Mouse (Mus musculus) liver, postnatal 0 days (tissue): Measurements from ENCODE around the gene Gtpbp8. TPM values are rescaled to one million over a fixed set of nuclear protein-coding genes. Genes with fewer than 3 reads are reported as not detected.

Experiments
- ATAC-seq: fragments of 200-750 bp; cut with Nextera tagmentation; 2 replicates; pipeline ENCODE4 v1.8.0; 2017; ENCODE audit warnings: mild to moderate bottlenecking, moderate library complexity
- DNase-seq: peaks from one replicate; pipeline ENCODE4 v3.0.0-alpha.2; 2016
- H3K27ac ChIP-seq: fragments of 300-500 bp; sonication (generic); 2 replicates; pipeline ENCODE4 v1.5.1; 2014; ENCODE audit warnings: antibody characterized with exemption, moderate library complexity, mild to moderate bottlenecking, low read depth
- H3K27me3 ChIP-seq: fragments of 300-500 bp; sonication (generic); 2 replicates; pipeline ENCODE4 v1.6.1; 2014; ENCODE audit warnings: low read length, control low read depth, mixed read lengths; ENCODE audit not compliant: insufficient read depth
- H3K36me3 ChIP-seq: fragments of 300-500 bp; sonication (generic); replicated peaks from 2 replicates; pipeline ENCODE4 v1.6.1; 2014; ENCODE audit warnings: mild to moderate bottlenecking, control low read depth, low read length, moderate library complexity, mixed read lengths; ENCODE audit not compliant: insufficient read depth
- H3K4me1 ChIP-seq: fragments of 300-500 bp; sonication (generic); 2 replicates; pipeline ENCODE4 v1.6.1; 2014; ENCODE audit warnings: antibody characterized with exemption, mild to moderate bottlenecking, control low read depth; ENCODE audit not compliant: insufficient read depth
- H3K4me2 ChIP-seq: fragments of 300-500 bp; sonication (generic); 2 replicates; pipeline ENCODE4 v1.6.1; 2014; ENCODE audit warnings: low read depth, mild to moderate bottlenecking, low read length, moderate library complexity, mixed read lengths
- H3K4me3 ChIP-seq: fragments of 300-500 bp; sonication (generic); 2 replicates; pipeline ENCODE4 v1.5.1; 2014; ENCODE audit warnings: low read depth, low read length
- H3K9ac ChIP-seq: fragments of 300-500 bp; sonication (generic); replicated peaks from 2 replicates; pipeline ENCODE4 v1.6.1; 2014; ENCODE audit warnings: mild to moderate bottlenecking, moderate library complexity
- H3K9me3 ChIP-seq: fragments of 300-500 bp; sonication (generic); 2 replicates; pipeline ENCODE4 v1.6.1; 2016; ENCODE audit warnings: mild to moderate bottlenecking, control low read depth, low read length, mixed read lengths
- CTCF ChIP-seq: sonication (generic); IDR thresholded peaks from 2 replicates; pipeline ENCODE4 v1.5.1; 2016; ENCODE audit warnings: antibody characterized with exemption, low read depth
- EP300 ChIP-seq: IDR thresholded peaks from 2 replicates; pipeline ENCODE4 v1.6.1; 2016; ENCODE audit warnings: antibody characterized with exemption, low read depth, mild to moderate bottlenecking
- WGBS: fragments of 180-500 bp; shearing (Covaris S2); extraction: QIAGEN DNeasy Blood & Tissue Kit; methylation state at CpG from one replicate; pipeline ENCODE4 v1.1.7; 2014; ENCODE audit not compliant: insufficient replicate concordance; 5-methylcytosine and 5-hydroxymethylcytosine counted together
- polyA plus RNA-seq: library from polyadenylated mRNA; unstranded; fragments of >200 nt; fragmentation: Nextera tagmentation; extraction: Ambion mirVana; gene quantifications from 2 replicates; pipeline ENCODE4 v1.2.1, GENCODE M21; 2015

Gene Gtpbp8
- polyA plus RNA-seq, 1 experiment from 2014 or later = 18.4 TPM

DNA sequence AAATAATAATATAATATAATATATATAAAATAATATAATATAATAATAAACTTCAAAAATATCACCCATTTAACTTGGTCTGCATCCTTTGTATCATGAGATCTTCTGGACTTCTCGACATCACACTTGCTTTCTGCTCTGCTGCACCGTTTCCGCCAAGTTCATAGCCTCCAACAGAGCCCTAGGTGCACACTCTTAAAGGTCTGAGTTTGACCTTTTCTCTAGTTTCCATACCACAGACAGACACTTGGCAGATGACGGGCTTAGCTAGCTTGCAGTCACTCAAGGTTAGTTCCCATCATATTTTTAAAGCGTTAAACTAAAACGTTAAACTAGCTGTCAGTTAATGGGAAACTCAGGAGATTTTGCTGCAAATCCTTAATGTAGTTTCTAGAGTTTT lies 28.0 kb upstream of the Gtpbp8 start:
- Histone ChIP-seq H3K27ac (no peak overlapping the region), H3K4me2 (no peak overlapping the region), H3K4me3 (no peak overlapping the region), H3K36me3 (no peaks in the 10 kb centered on the region), H3K9me3 (no peaks in the 10 kb centered on the region), H3K9ac (no peak overlapping the region), H3K4me1 (0 out of 2 replicates have a peak, but pooled peaks cover 5% of the 10 kb centered on the region), H3K27me3 (no peaks in the 10 kb centered on the region)
- DNase-seq = no peak
- WGBS = 83% methylated on average over 6 of the region's 6 CpGs
- no peak for TF ChIP-seq EP300
- TF ChIP-seq CTCF = no peak
- ATAC-seq = no peak

DNA sequence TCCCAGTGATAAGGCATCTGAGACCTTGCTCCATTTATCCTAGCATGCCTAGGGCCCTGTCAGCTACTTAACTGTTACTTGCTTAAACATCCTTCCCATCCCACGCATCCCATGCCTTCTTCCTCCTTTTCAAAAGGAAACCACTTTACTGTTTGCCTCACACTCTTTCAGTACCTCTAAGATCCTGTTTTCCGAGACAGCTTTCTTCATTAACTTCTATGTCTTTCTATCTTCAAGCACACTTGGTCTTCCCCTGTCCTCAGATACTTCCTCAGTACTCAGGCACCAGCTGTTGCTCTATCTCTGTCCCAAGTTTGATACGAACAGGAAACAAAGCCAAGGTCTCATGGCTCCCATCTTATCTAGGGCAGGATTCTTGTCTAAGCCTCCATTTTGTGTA lies 27.5 kb upstream of the Gtpbp8 start:
- no peak for DNase-seq
- H3K9ac ChIP-seq = no peak overlapping the region
- H3K4me3 ChIP-seq = no peak overlapping the region
- no peak for ATAC-seq
- no peaks in the 10 kb centered on the region for H3K9me3 ChIP-seq
- H3K27me3 ChIP-seq = no peaks in the 10 kb centered on the region
- WGBS = 41% methylated on average over 3 of the region's 3 CpGs
- H3K27ac ChIP-seq = no peak overlapping the region
- TF ChIP-seq CTCF (no peak), EP300 (no peak)
- H3K36me3 ChIP-seq = no peaks in the 10 kb centered on the region
- no peak overlapping the region; the same call in 1 of the 2 replicates for H3K4me2 ChIP-seq
- 0 out of 2 replicates have a peak, but pooled peaks cover 5% of the 10 kb centered on the region for H3K4me1 ChIP-seq

DNA sequence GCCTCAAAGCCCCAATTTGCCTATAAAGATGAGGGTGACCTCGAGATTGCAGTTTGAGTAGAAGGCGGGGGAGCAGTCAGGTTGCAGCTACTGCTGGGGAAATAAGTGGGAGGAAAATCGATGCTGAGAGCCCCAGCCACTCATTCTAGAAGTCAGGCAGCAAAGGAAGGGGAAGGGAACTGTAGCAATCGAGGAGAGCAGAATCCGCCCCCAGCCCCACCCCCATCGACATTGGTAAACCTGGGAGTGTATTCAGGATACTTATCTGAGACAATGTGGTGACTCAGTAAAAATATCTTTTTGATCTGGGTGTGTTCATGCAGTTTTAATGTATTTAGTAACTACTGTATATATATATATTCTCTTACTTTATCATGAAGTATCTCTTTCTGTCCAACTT lies 26.4 kb upstream of the Gtpbp8 start:
- H3K4me3 ChIP-seq = no peak overlapping the region
- no peak overlapping the region for H3K4me2 ChIP-seq
- DNase-seq = no peak
- no peak for ATAC-seq
- 43% methylated on average over 6 of the region's 6 CpGs for WGBS
- H3K9me3 ChIP-seq = no peaks in the 10 kb centered on the region
- no peak overlapping the region for H3K9ac ChIP-seq
- H3K36me3 ChIP-seq = no peaks in the 10 kb centered on the region
- TF ChIP-seq CTCF = no peak
- TF ChIP-seq EP300 = no peak
- no peak overlapping the region for H3K27ac ChIP-seq
- H3K4me1 ChIP-seq = 0 out of 2 replicates have a peak, but pooled peaks cover 5% of the 10 kb centered on the region
- no peaks in the 10 kb centered on the region for H3K27me3 ChIP-seq

DNA sequence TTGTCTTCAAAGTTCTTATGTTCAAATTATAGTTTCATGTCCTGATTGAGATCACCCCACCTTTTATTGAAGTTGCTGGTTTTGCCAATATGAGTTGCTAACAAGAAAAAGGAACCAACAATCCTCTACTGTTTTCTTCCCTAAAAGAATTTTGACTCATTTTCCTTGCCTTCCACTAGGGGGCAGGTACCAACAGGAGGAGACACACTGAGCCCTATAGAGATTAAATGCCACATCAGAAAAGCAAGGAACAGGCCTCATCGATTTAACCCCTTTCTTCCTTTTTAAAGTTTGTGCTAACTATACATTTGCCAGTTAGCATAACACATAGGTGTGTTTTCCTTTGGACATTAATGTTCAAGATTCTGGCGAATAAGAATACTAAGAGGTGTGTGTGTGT lies 21.8 kb upstream of the Gtpbp8 start:
- peak overlapping the region; percentile 64 for H3K4me2 ChIP-seq
- H3K4me3 ChIP-seq = peak overlapping the region; percentile 17
- 0 out of 2 replicates have a peak overlapping the region, but pooled peaks have one; percentile 30 for H3K27ac ChIP-seq
- no peaks in the 10 kb centered on the region for H3K27me3 ChIP-seq
- H3K4me1 ChIP-seq = no peaks in the 10 kb centered on the region
- no peak for TF ChIP-seq EP300
- TF ChIP-seq CTCF = peak; percentile 77
- 0 out of 2 replicates have a peak, but pooled peaks have one; percentile 29 for ATAC-seq
- 34% methylated on average over 2 of the region's 2 CpGs for whole genome bisulfite sequencing
- H3K9ac ChIP-seq = no peak overlapping the region
- no peaks in the 10 kb centered on the region for H3K9me3 ChIP-seq
- H3K36me3 ChIP-seq = no peaks in the 10 kb centered on the region
- no peak for DNase-seq

DNA sequence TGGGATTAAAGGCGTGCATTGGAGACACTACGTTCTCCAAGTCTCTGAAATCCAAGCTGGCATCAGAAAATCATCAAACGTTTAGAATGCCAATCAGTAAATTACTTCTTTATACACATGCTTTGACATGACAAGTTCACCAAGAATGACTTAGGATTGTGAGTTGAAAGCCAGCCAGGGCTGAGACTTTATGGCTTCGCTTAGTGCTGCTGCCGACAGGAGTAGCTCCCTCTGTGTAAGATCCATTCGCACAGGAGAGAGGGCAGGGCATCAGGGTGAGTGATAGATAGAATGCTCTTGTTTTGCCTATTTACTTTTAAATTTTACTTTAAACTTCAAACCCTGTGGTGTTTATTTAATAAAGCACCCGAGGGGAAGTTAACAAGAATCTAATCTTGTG lies 21.3 kb upstream of the Gtpbp8 start:
- ATAC-seq (no peak), DNase-seq (no peak)
- H3K9me3 ChIP-seq = no peaks in the 10 kb centered on the region
- H3K4me2 ChIP-seq = peak overlapping the region; percentile 64
- no peaks in the 10 kb centered on the region for H3K36me3 ChIP-seq
- peak overlapping the region; percentile 17 for H3K4me3 ChIP-seq
- H3K9ac ChIP-seq = 0 out of 2 replicates have a peak overlapping the region, but pooled peaks have one; percentile 0
- 64% methylated on average over 7 of the region's 7 CpGs for WGBS
- H3K27ac ChIP-seq = peak overlapping the region; percentile 30; the same call in 1 of the 2 replicates
- no peaks in the 10 kb centered on the region for H3K4me1 ChIP-seq
- H3K27me3 ChIP-seq = no peaks in the 10 kb centered on the region
- TF ChIP-seq CTCF = no peak
- no peak for TF ChIP-seq EP300

DNA sequence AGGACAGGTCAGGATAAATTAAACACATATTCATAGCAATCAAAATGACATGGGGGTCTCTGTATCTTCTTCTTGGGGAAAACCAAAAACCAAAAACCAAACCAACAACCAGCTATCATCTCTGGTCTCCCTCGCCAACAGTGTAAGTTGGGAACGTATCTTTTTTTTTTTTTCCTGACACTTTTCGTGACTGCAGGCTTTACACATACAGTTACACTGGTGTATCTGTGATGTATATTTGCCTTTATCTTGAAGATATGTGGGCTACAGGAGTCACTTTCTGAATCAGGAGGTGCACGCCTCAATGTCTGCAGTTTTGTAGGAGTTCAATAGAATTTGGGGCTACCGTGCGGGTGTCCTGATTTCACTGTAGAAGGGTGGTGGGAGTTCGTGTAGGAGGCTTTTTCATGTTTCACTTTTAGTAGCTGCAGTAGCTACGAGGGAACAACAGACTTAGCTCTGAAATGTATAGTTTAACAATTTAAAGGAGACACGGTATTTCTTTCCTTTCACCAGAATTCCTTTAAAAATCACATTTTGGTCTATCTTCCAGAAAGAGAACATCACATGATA lies 20.2 kb upstream of the Gtpbp8 start:
- 30% methylated on average over 9 of the region's 9 CpGs for WGBS
- H3K9ac ChIP-seq = peak overlapping the region; percentile 59; the same call in 1 of the 2 replicates
- H3K4me1 ChIP-seq = no peaks in the 10 kb centered on the region
- peak overlapping the region; percentile 55; the same call in 1 of the 2 replicates for H3K27ac ChIP-seq
- no peak for DNase-seq
- H3K4me2 ChIP-seq = peak overlapping the region; percentile 64
- no peaks in the 10 kb centered on the region for H3K27me3 ChIP-seq
- ATAC-seq = no peak
- TF ChIP-seq CTCF (no peak), EP300 (no peak)
- no peaks in the 10 kb centered on the region for H3K36me3 ChIP-seq
- H3K4me3 ChIP-seq = peak overlapping the region; percentile 45
- H3K9me3 ChIP-seq = no peaks in the 10 kb centered on the region
